Mouse (Mus musculus): ENCODE data around the gene Hspb1. TPM values are rescaled to one million over a fixed set of nuclear protein-coding genes. Genes with fewer than 3 reads are reported as not detected.
A peak's percentile ranks its signal among the peaks of the same experiment; 100 is the strongest.

The Hspb1 gene
- polyA plus RNA-seq, 1 experiment from 2014 or later: 221 TPM

- H3K9me3 ChIP-seq (ENCODE audit: control insufficient read depth, low read depth, low read length): no peaks in the 10 kb centered on the region; the same call in 1 of the 2 replicates
- H3K27ac ChIP-seq (ENCODE audit: low read length): no peak overlapping the region
- H3K36me3 ChIP-seq (ENCODE audit: control insufficient read depth, insufficient read depth, low read length): no peaks in the 10 kb centered on the region
- no peak for ATAC-seq (ENCODE audit: insufficient number of reproducible peaks, insufficient read depth, low FRiP score, low read depth)
- no peak overlapping the region; the same call in 1 of the 2 replicates for H3K4me3 ChIP-seq (ENCODE audit: low read depth, low read length)
- WGBS: 3% methylated on average over 10 of the region's 10 CpGs
- H3K4me1 ChIP-seq (ENCODE audit: control insufficient read depth, insufficient read depth, low read length): no peaks in the 10 kb centered on the region
- peaks cover 25% of the 10 kb centered on the region for H3K27me3 ChIP-seq (ENCODE audit: control insufficient read depth, insufficient read depth, low read length)
- peak overlapping the region; percentile 23; the same call in 1 of the 2 replicates for H3K4me2 ChIP-seq (replicated peaks; ENCODE audit: low read depth, low read length)
- H3K9ac ChIP-seq (replicated peaks; ENCODE audit: low read depth, low read length): no peak overlapping the region
These were observed 35.3 kb upstream of the Hspb1 start for GRCm38 (mm10) chr5:135852421-135852820.

- 43% methylated on average over 7 of the region's 7 CpGs for WGBS
- Histone ChIP-seq H3K4me3 (ENCODE audit: low read depth, low read length) (no peak overlapping the region), H3K4me1 (ENCODE audit: control insufficient read depth, insufficient read depth, low read length) (no peaks in the 10 kb centered on the region), H3K9me3 (ENCODE audit: control insufficient read depth, low read depth, low read length) (no peaks in the 10 kb centered on the region), H3K36me3 (ENCODE audit: control insufficient read depth, insufficient read depth, low read length) (no peaks in the 10 kb centered on the region), H3K27me3 (ENCODE audit: control insufficient read depth, insufficient read depth, low read length) (peaks cover 37% of the 10 kb centered on the region), H3K4me2 (replicated peaks; ENCODE audit: low read depth, low read length) (no peak overlapping the region), H3K27ac (ENCODE audit: low read length) (no peak overlapping the region), H3K9ac (replicated peaks; ENCODE audit: low read depth, low read length) (no peak overlapping the region)
- ATAC-seq (ENCODE audit: insufficient number of reproducible peaks, insufficient read depth, low FRiP score, low read depth): no peak
These were observed 34.0 kb upstream of the Hspb1 start for GRCm38 (mm10) chr5:135853731-135854130.

GRCm38 (mm10) chr5:135855156-135855555 lies 32.6 kb upstream of the Hspb1 start:
- 0% methylated on average over 4 of the region's 4 CpGs for WGBS
- Histone ChIP-seq H3K9me3 (ENCODE audit: control insufficient read depth, low read depth, low read length) (no peaks in the 10 kb centered on the region), H3K4me2 (replicated peaks; ENCODE audit: low read depth, low read length) (no peak overlapping the region), H3K4me3 (ENCODE audit: low read depth, low read length) (no peak overlapping the region), H3K9ac (replicated peaks; ENCODE audit: low read depth, low read length) (no peak overlapping the region), H3K36me3 (ENCODE audit: control insufficient read depth, insufficient read depth, low read length) (no peaks in the 10 kb centered on the region), H3K27ac (ENCODE audit: low read length) (no peak overlapping the region), H3K4me1 (ENCODE audit: control insufficient read depth, insufficient read depth, low read length) (no peaks in the 10 kb centered on the region), H3K27me3 (ENCODE audit: control insufficient read depth, insufficient read depth, low read length) (peaks cover 37% of the 10 kb centered on the region)
- no peak; the same call in 1 of the 2 replicates for ATAC-seq (ENCODE audit: insufficient number of reproducible peaks, insufficient read depth, low FRiP score, low read depth)

DNA sequence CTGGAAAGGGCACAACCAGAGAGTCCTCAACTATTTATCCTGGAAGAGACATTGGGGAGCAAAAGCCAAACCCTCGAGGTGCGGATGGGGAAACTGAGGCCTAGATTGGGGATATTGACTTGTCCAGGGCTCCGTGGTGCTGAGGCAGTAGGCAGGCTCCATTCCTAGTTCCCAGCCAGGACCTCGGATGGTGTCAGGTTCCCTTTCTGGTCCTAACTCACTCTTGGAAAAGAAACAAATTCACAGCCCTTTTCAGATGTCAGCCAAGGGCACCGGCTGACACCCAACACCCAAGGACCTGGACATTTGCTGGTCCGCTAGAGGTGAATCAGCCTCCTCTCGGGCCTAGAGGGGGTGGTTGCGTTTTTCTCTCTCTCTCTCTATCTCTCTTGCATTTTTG lies 21.1 kb upstream of the Hspb1 start:
- Histone ChIP-seq H3K27ac (ENCODE audit: low read length) (no peak overlapping the region), H3K27me3 (ENCODE audit: control insufficient read depth, insufficient read depth, low read length) (peaks cover 24% of the 10 kb centered on the region)

DNA sequence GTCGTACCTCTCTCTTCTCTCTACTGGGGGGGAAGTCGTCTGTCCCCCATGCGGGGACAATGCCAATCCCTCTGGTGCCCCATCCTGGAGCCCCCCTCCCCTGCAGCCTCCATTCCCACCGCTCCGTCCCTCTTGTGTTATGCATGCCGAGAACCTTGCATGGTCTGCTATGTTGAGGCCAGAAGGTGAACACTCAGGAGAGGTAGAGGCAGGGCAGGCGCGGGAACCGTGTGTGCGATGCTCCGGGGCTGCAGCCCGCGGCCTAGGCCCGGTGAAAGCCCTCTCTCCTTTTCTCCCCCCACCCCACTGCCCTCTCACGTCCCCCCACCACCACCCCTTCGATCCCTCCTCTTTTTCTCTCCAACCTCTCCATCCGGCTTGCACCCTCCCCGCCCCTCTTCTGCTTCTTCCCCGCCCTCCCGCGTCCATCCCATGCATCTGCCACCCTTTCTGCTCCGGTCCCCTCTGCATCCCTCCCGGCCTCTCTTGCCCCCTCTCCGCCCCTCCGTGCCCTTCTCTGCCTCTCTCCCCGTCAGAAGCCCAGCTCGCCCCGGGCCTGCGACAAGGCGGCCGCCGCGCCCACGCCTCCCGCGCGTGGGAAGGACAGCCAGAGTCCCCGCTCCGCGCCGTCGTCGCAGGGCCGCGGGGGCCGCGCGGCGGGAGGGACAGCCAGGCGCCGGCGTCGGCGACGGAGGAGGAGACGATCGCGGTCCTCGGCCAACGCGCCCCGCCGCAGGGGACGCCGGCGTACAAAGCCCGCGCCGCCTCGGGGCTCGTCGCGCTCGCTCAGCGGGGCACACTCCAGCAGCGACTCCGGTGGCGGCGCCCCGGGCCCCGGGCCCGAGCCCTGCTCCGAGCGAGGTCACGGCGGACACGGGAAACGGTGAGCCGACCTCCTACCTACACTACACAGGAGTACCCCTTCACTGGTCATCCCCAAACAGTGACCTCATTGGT lies 19.8 kb upstream of the Hspb1 start:
- no peak overlapping the region for H3K27ac ChIP-seq (ENCODE audit: low read length)
- H3K4me2 ChIP-seq (replicated peaks; ENCODE audit: low read depth, low read length): peak overlapping the region; percentile 89
- peak; percentile 25; the same call in 1 of the 2 replicates for ATAC-seq (ENCODE audit: insufficient number of reproducible peaks, insufficient read depth, low FRiP score, low read depth)
- no peaks in the 10 kb centered on the region for H3K9me3 ChIP-seq (ENCODE audit: control insufficient read depth, low read depth, low read length)
- H3K4me1 ChIP-seq (ENCODE audit: control insufficient read depth, insufficient read depth, low read length): 0 out of 2 replicates have a peak, but pooled peaks cover under 1% of the 10 kb centered on the region
- H3K4me3 ChIP-seq (ENCODE audit: low read depth, low read length): peak overlapping the region; percentile 49
- under 1% methylated on average over 87 of the region's 89 CpGs for WGBS
- H3K27me3 ChIP-seq (ENCODE audit: control insufficient read depth, insufficient read depth, low read length): peaks cover 24% of the 10 kb centered on the region
- H3K9ac ChIP-seq (replicated peaks; ENCODE audit: low read depth, low read length): peak overlapping the region; percentile 41
- H3K36me3 ChIP-seq (ENCODE audit: control insufficient read depth, insufficient read depth, low read length): no peaks in the 10 kb centered on the region

More for the DNA sequence above, 21.1 kb upstream of the Hspb1 start:
- Histone ChIP-seq H3K4me3 (ENCODE audit: low read depth, low read length) (no peak overlapping the region), H3K36me3 (ENCODE audit: control insufficient read depth, insufficient read depth, low read length) (no peaks in the 10 kb centered on the region), H3K4me1 (ENCODE audit: control insufficient read depth, insufficient read depth, low read length) (no peaks in the 10 kb centered on the region), H3K9ac (replicated peaks; ENCODE audit: low read depth, low read length) (no peak overlapping the region), H3K4me2 (replicated peaks; ENCODE audit: low read depth, low read length) (no peak overlapping the region), H3K9me3 (ENCODE audit: control insufficient read depth, low read depth, low read length) (no peaks in the 10 kb centered on the region)
- 36% methylated on average over 8 of the region's 8 CpGs for WGBS
- ATAC-seq (ENCODE audit: insufficient number of reproducible peaks, insufficient read depth, low FRiP score, low read depth): no peak

DNA sequence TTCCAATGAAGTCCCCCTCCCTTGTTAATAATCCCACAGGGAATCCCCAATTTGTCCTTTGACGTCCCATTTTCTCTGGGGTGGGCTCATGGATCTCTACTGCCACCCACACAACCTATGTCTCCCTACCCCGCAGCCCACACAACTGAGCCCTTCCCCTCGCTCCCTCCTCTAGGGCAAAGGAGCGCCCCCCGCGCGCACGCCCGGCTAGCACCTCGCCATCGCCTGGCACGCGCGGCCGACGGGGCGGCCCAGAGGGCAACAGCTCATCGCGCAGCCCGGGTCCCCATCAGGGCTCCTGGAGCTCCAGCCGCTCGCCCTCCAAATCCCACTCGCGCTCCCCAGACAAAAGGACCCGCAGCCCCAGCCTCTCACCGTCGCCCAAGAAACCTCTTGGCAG lies 19.1 kb upstream of the Hspb1 start:
- H3K9me3 ChIP-seq (ENCODE audit: control insufficient read depth, low read depth, low read length): no peaks in the 10 kb centered on the region
- peak overlapping the region; percentile 41; the same call in 1 of the 2 replicates for H3K9ac ChIP-seq (replicated peaks; ENCODE audit: low read depth, low read length)
- peak overlapping the region; percentile 49 for H3K4me3 ChIP-seq (ENCODE audit: low read depth, low read length)
- H3K4me1 ChIP-seq (ENCODE audit: control insufficient read depth, insufficient read depth, low read length): 0 out of 2 replicates have a peak, but pooled peaks cover 3% of the 10 kb centered on the region
- H3K4me2 ChIP-seq (replicated peaks; ENCODE audit: low read depth, low read length): peak overlapping the region; percentile 89
- H3K27ac ChIP-seq (ENCODE audit: low read length): no peak overlapping the region
- ATAC-seq (ENCODE audit: insufficient number of reproducible peaks, insufficient read depth, low FRiP score, low read depth): no peak
- 2% methylated on average over 27 of the region's 27 CpGs for WGBS
- H3K27me3 ChIP-seq (ENCODE audit: control insufficient read depth, insufficient read depth, low read length): peaks cover 24% of the 10 kb centered on the region
- H3K36me3 ChIP-seq (ENCODE audit: control insufficient read depth, insufficient read depth, low read length): no peaks in the 10 kb centered on the region

DNA sequence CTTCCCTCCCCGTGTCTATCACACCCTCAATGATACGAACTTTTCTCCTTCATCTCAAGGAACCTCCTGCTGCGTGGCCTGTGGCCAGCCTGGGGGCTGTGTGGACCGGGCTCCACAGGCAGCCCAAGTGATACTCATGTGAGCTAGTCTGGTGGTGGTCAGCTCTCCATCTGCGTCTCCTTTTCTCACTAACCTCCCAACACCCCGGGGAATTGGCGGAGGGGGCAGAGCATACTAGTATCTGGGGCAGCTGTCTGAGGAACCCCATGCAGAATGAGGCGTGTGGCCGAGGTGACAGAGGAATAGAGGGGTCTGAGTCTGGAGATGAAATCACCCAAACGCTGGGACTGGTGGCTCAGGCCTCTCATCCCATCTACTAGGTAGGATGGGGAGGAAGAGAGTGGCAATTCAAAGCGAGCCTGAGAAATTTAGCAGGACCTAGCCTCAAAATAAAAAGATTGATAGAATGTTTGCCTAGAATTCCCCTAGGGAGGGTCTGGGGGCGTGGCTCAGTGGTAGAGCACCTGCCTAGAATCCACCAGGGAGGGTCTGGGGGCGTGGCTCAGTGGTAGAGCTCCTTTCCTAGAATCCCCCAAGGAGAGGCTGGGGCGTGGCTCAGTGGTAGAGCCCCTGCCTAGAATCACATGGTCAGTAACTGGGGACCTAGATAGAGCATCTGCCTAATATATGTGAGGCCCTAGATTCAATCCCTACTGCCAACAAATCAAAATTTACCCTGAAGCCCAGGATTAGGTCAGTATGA lies 17.9 kb upstream of the Hspb1 start:
- no peak overlapping the region for H3K27ac ChIP-seq (ENCODE audit: low read length)
- H3K4me3 ChIP-seq (ENCODE audit: low read depth, low read length): no peak overlapping the region
- H3K9me3 ChIP-seq (ENCODE audit: control insufficient read depth, low read depth, low read length): no peaks in the 10 kb centered on the region
- 0 out of 2 replicates have a peak, but pooled peaks cover 3% of the 10 kb centered on the region for H3K4me1 ChIP-seq (ENCODE audit: control insufficient read depth, insufficient read depth, low read length)
- no peak for ATAC-seq (ENCODE audit: insufficient number of reproducible peaks, insufficient read depth, low FRiP score, low read depth)
- no peaks in the 10 kb centered on the region for H3K36me3 ChIP-seq (ENCODE audit: control insufficient read depth, insufficient read depth, low read length)
- 55% methylated on average over 14 of the region's 14 CpGs for WGBS
- H3K9ac ChIP-seq (replicated peaks; ENCODE audit: low read depth, low read length): no peak overlapping the region
- peaks cover 24% of the 10 kb centered on the region for H3K27me3 ChIP-seq (ENCODE audit: control insufficient read depth, insufficient read depth, low read length)
- H3K4me2 ChIP-seq (replicated peaks; ENCODE audit: low read depth, low read length): no peak overlapping the region

- no peak for ATAC-seq (ENCODE audit: insufficient number of reproducible peaks, insufficient read depth, low FRiP score, low read depth)
These were observed 17.2 kb upstream of the Hspb1 start for GRCm38 (mm10) chr5:135870505-135870904.

More at GRCm38 (mm10) chr5:135870505-135870904, 17.2 kb upstream of the Hspb1 start:
- Histone ChIP-seq H3K4me3 (ENCODE audit: low read depth, low read length) (no peak overlapping the region), H3K27me3 (ENCODE audit: control insufficient read depth, insufficient read depth, low read length) (peaks cover 24% of the 10 kb centered on the region), H3K9me3 (ENCODE audit: control insufficient read depth, low read depth, low read length) (no peaks in the 10 kb centered on the region), H3K9ac (replicated peaks; ENCODE audit: low read depth, low read length) (no peak overlapping the region), H3K4me1 (ENCODE audit: control insufficient read depth, insufficient read depth, low read length) (0 out of 2 replicates have a peak, but pooled peaks cover 3% of the 10 kb centered on the region), H3K27ac (ENCODE audit: low read length) (no peak overlapping the region), H3K4me2 (replicated peaks; ENCODE audit: low read depth, low read length) (no peak overlapping the region), H3K36me3 (ENCODE audit: control insufficient read depth, insufficient read depth, low read length) (no peaks in the 10 kb centered on the region)
- WGBS: 79% methylated on average over 5 of the region's 5 CpGs
